Mouse (Mus musculus) right cerebral cortex, postnatal 10 days (tissue): ENCODE data around the gene Ap2a1.

Experiments used
- DNase-seq, 2 experiments: peaks; one replicate each; pipeline ENCODE4 v3.0.0; 2021; ENCODE audit warnings: low spot score in 2 of 2

The Ap2a1 gene

GRCm38 (mm10) chr7:44953561-44953960 lies 24.3 kb upstream of the Ap2a1 start:
- DNase-seq, result peak in 1 of 2 experiments; percentile 23

- peak; percentile 92 for DNase-seq
Measured at GRCm38 (mm10) chr7:44952611-44953306, 23.5 kb upstream of the Ap2a1 start.

GRCm38 (mm10) chr7:44951960-44952359 lies 22.7 kb upstream of the Ap2a1 start:
- DNase-seq, result peak; percentile 28 to 32

- peak; percentile 22 to 27 for DNase-seq
Measured at GRCm38 (mm10) chr7:44949922-44950321, 20.6 kb upstream of the Ap2a1 start.

GRCm38 (mm10) chr7:44942904-44943303 lies 13.6 kb upstream of the Ap2a1 start, which contains the start of gene Tsks:
TSS of gene Tsks (plus strand) at chr7:44943204.
- DNase-seq, result no peak

- DNase-seq, result no peak
Measured at GRCm38 (mm10) chr7:44938680-44939079, 9.4 kb upstream of the Ap2a1 start.

- DNase-seq, result no peak
Measured at GRCm38 (mm10) chr7:44928570-44928969, 726 bp downstream of the Ap2a1 start.

GRCm38 (mm10) chr7:44925468-44925867 lies 3.8 kb downstream of the Ap2a1 start:
- peak; percentile 48 to 57 for DNase-seq

GRCm38 (mm10) chr7:44922530-44922929 lies 6.8 kb downstream of the Ap2a1 start:
- DNase-seq, result no peak

- DNase-seq, result no peak
Measured at GRCm38 (mm10) chr7:44919127-44919526, 10.2 kb downstream of the Ap2a1 start.

- no peak for DNase-seq
Measured at GRCm38 (mm10) chr7:44918219-44918618, 11.1 kb downstream of the Ap2a1 start.

- DNase-seq, result peak in 1 of 2 experiments; percentile 18
Measured at GRCm38 (mm10) chr7:44916881-44917280, 12.4 kb downstream of the Ap2a1 start.

- DNase-seq, result no peak
Measured at GRCm38 (mm10) chr7:44916191-44916590, 13.1 kb downstream of the Ap2a1 start.

- DNase-seq, result no peak
Measured at GRCm38 (mm10) chr7:44915314-44915713, 14.0 kb downstream of the Ap2a1 start.

- DNase-seq, result no peak
Measured at GRCm38 (mm10) chr7:44914396-44914795, 14.9 kb downstream of the Ap2a1 start.

GRCm38 (mm10) chr7:44908706-44909476 lies 20.4 kb downstream of the Ap2a1 start:
- DNase-seq, result peak in 1 of 2 experiments; percentile 21

- DNase-seq, result no peak
Measured at GRCm38 (mm10) chr7:44905430-44905829, 23.9 kb downstream of the Ap2a1 start.

- DNase-seq, result no peak
Measured at GRCm38 (mm10) chr7:44901230-44901722, 28.0 kb downstream of the Ap2a1 start.

GRCm38 (mm10) chr7:44900632-44901031 lies 28.7 kb downstream of the Ap2a1 start:
- no peak for DNase-seq

- DNase-seq, result peak; percentile 45 to 65
Measured at GRCm38 (mm10) chr7:44898607-44899006, 30.7 kb downstream of the Ap2a1 start.

- DNase-seq, result peak in 1 of 2 experiments; percentile 39
Measured at GRCm38 (mm10) chr7:44896499-44896898, 32.8 kb downstream of the Ap2a1 start.

- peak; percentile 96 to 97 for DNase-seq
Measured at GRCm38 (mm10) chr7:44895593-44896434, 33.5 kb downstream of the Ap2a1 start, which contains the start of gene Fuz. TSS of gene Fuz (plus strand) at chr7:44896079.
